Mouse (Mus musculus): ENCODE results near the gene B830017H08Rik.

DNA sequence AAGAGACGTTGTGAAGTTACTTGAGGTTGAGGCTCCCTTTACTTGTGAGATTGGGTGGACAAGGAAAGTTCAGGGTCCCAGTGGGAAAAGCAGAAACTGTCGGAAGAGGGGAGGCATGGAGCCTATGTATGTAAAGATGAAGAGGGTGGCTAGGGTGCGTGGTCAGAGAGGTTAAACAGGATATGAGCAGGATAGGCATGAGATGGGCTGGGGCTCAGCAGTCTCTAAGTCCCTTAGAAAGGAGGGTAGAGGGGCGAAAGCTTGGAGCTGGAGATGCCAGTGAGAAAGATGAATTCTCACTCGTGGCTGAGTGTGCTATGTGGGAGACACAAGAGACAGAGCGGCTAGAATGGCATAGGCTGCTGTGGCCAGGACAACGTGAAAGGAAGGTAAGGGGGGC, at the start of gene B830017H08Rik:
- TF ChIP-seq CTCF (IDR thresholded peaks at IDR 0.05; ENCODE audit: low read depth, low read length) (no peak), POLR2A (IDR thresholded peaks at IDR 0.05; ENCODE audit: insufficient read depth, low read length) (no peak), EP300 (IDR thresholded peaks at IDR 0.05; ENCODE audit: insufficient read depth, low read depth, low read length) (no peak)
